Mouse (Mus musculus) forebrain, embryonic 10.5 days (tissue): Measurements from ENCODE around the gene Txndc2. TPM values are rescaled to one million over a fixed set of nuclear protein-coding genes. Genes with fewer than 3 reads are reported as not detected.
A peak's percentile ranks its signal among the peaks of the same experiment; 100 is the strongest.
"Not testable (repeated sequence)": the region's sequence is repeated elsewhere in the genome, so short reads cannot be mapped to it uniquely, and the experiment has no call there.

Experiments used
- DNase-seq: peaks from one replicate; pipeline ENCODE4 v3.0.0-alpha.2; 2017; ENCODE audit warnings: low spot score; ENCODE audit errors: extremely low spot score
- H3K27ac ChIP-seq: fragments of 300-500 bp; sonication (generic); 2 replicates; pipeline ENCODE4 v1.5.1; 2016; ENCODE audit warnings: mild to moderate bottlenecking
- H3K27me3 ChIP-seq: fragments of 300-500 bp; sonication (generic); 2 replicates; pipeline ENCODE4 v1.6.1; 2016; ENCODE audit warnings: mild to moderate bottlenecking; ENCODE audit not compliant: poor library complexity, severe bottlenecking
- H3K36me3 ChIP-seq: fragments of 300-500 bp; sonication (generic); replicated peaks from 2 replicates; pipeline ENCODE4 v1.6.1; 2016; ENCODE audit warnings: mild to moderate bottlenecking, moderate library complexity
- H3K4me1 ChIP-seq: fragments of 300-500 bp; sonication (generic); 2 replicates; pipeline ENCODE4 v1.6.1; 2016
- H3K4me3 ChIP-seq: fragments of 300-500 bp; sonication (generic); 2 replicates; pipeline ENCODE4 v1.5.1; 2016; ENCODE audit warnings: mild to moderate bottlenecking, moderate library complexity
- H3K9me3 ChIP-seq: fragments of 300-500 bp; sonication (generic); 2 replicates; pipeline ENCODE4 v1.6.1; 2016; ENCODE audit warnings: mild to moderate bottlenecking, moderate library complexity
- WGBS: fragments of 180-500 bp; shearing (Covaris S2); methylation state at CpG from one replicate; pipeline ENCODE4 v1.1.7; 2016; 5-methylcytosine and 5-hydroxymethylcytosine counted together
- polyA plus RNA-seq: library from polyadenylated mRNA; unstranded; fragments of >200 nt; fragmentation: Nextera tagmentation; extraction: Ambion mirVana; gene quantifications from 2 replicates; pipeline ENCODE4 v1.2.1, GENCODE M21; 2016

The Txndc2 gene
- polyA plus RNA-seq, 1 experiment from 2014 or later, result not detected

DNA sequence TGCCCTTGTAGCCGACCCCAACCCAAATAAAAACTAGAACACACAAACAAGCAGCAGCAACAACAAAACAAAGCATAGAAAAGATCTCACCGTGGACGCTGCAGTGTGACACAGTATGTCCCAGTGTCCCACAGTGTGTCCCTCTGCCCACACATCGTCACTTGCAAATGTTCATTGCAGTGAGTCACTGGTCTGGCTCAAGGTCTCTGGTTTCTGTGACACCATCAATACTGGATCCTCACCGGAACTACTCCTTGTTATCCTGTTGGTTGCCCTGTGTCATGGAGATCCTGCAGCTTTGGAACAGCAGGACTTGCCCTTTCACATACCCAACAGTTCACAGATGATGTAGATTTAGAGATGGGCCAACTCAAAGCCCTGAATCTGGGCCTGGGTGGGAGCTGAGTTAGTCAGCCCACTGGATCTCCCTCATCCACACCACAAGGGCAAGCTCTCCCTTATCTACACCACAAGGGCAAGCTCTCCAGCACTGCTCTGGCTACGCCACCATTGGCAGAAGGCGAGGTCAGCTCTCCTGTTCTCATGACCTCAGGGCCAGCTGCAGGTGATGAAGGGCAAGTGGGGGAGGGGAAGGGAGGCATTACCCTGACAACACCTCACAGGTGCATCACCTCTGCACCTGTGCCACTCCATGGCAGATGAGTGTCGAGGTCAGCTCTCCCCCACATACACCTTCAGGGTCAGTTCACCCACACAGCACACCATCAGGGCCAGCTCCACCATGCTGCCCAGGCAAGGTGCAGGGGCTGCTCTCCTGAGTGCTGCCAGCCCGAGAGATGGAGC is 6.6 kb upstream of the Txndc2 start:
- H3K27ac ChIP-seq, result no peak overlapping the region
- H3K9me3 ChIP-seq, result no peaks in the 10 kb centered on the region
- 85% methylated on average over 9 of the region's 9 CpGs for WGBS
- peaks cover 17% of the 10 kb centered on the region for H3K4me1 ChIP-seq
- no peaks in the 10 kb centered on the region for H3K27me3 ChIP-seq
- H3K36me3 ChIP-seq, result peaks cover 20% of the 10 kb centered on the region
- no peak for DNase-seq
- no peak overlapping the region for H3K4me3 ChIP-seq

DNA sequence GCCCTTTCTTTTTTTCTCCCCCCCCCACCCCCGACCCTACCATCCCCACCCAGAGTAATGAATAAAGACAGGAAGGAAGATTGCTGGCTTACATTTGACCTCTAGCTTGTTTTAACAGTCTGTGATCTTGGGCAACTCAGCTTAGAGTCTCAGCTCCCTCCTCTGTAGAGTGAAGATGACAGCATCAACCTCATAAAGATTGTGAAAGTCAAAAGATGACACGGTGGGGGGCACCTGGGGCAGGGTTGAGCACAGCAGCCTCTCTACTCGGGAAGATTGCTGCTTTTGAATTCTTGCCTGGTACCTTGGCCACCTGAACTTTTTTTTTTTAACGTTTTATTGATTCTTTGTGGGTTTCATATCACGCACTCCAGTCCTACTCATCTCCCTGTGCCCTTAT is 6.0 kb upstream of the Txndc2 start:
- peaks cover 15% of the 10 kb centered on the region for H3K36me3 ChIP-seq
- 69% methylated on average over 5 of the region's 5 CpGs for WGBS
- H3K4me3 ChIP-seq, result no peak overlapping the region
- H3K27me3 ChIP-seq, result no peaks in the 10 kb centered on the region
- DNase-seq, result no peak
- H3K9me3 ChIP-seq, result no peaks in the 10 kb centered on the region
- peaks cover 24% of the 10 kb centered on the region for H3K4me1 ChIP-seq
- H3K27ac ChIP-seq, result no peak overlapping the region

GRCm38 (mm10) chr17:65647226-65647625 is 5.3 kb upstream of the Txndc2 start:
- peaks cover 31% of the 10 kb centered on the region for H3K4me1 ChIP-seq
- H3K27me3 ChIP-seq, result no peaks in the 10 kb centered on the region
- no peak overlapping the region for H3K27ac ChIP-seq
- H3K36me3 ChIP-seq, result peaks cover 10% of the 10 kb centered on the region
- no peak overlapping the region for H3K4me3 ChIP-seq
- WGBS, result 82% methylated on average over 6 of the region's 6 CpGs
- DNase-seq, result no peak
- H3K9me3 ChIP-seq, result no peaks in the 10 kb centered on the region

- no peaks in the 10 kb centered on the region for H3K36me3 ChIP-seq
- H3K27ac ChIP-seq, result peak overlapping the region; percentile 58; the same call in 1 of the 2 replicates
- H3K9me3 ChIP-seq, result no peaks in the 10 kb centered on the region
- no peak overlapping the region for H3K4me3 ChIP-seq
- no peaks in the 10 kb centered on the region for H3K27me3 ChIP-seq
- DNase-seq, result no peak
- WGBS, result 83% methylated on average over 5 of the region's 5 CpGs
- H3K4me1 ChIP-seq, result peaks cover 31% of the 10 kb centered on the region
Measured at GRCm38 (mm10) chr17:65643579-65643978, 1.6 kb upstream of the Txndc2 start.

DNA sequence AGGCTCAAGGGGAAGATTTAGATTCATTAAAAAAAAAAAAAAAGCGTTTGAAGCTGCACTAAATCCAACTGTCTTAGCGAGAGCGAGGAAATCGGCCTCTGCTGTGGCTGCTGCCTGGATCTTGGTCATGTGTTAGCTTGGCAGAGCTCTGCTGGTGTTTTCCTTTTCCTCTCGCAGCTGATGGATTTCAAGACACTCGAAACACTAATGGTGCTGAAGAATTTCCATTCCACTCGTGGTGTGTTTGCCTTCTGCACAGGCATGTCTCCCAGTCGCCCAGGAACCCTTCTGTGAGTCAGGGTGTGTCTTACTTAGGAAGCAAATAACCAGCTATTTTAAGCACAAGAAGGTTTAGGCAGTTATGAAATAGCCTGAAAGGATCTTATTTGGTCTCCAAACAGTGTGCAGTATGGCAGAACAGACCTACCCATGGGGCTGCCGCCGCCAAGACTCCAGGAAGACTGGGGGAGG is 1.1 kb upstream of the Txndc2 start:
- 37% methylated on average over 10 of the region's 10 CpGs for WGBS
- no peaks in the 10 kb centered on the region for H3K36me3 ChIP-seq
- H3K27ac ChIP-seq, result peak overlapping the region; percentile 58; the same call in 1 of the 2 replicates
- H3K9me3 ChIP-seq, result no peaks in the 10 kb centered on the region
- DNase-seq, result no peak
- H3K4me1 ChIP-seq, result peaks cover 27% of the 10 kb centered on the region
- no peaks in the 10 kb centered on the region for H3K27me3 ChIP-seq
- H3K4me3 ChIP-seq, result no peak overlapping the region

DNA sequence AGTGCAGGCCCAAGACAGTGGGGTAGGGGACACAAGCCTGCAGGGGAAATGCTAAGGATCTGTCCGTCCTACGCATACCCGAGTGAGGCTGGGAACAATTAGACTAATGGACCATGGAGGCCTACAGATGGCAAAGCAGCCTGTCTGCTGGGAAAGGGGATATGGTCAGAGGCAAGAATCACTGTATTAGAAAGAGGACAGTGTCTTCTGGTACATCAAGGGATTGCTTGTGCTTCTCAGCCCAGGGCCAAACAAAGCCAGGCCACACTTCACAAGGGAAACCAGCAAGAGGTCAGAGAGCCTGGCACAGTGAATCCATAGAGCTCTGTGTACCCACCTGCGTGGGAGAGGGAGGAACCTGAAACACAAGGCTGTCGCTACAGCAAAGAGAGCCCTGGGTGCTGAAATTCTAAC is 617 bp upstream of the Txndc2 start:
- Histone ChIP-seq H3K27ac (peak overlapping the region; percentile 58; the same call in 1 of the 2 replicates), H3K27me3 (no peaks in the 10 kb centered on the region), H3K4me1 (peaks cover 22% of the 10 kb centered on the region), H3K36me3 (no peaks in the 10 kb centered on the region), H3K4me3 (no peak overlapping the region), H3K9me3 (no peaks in the 10 kb centered on the region)
- 22% methylated on average over 5 of the region's 5 CpGs for WGBS
- peak; percentile 18 for DNase-seq

- no peaks in the 10 kb centered on the region for H3K27me3 ChIP-seq
- no peaks in the 10 kb centered on the region for H3K36me3 ChIP-seq
- H3K9me3 ChIP-seq, result no peaks in the 10 kb centered on the region
- no peak overlapping the region for H3K27ac ChIP-seq
- 83% methylated on average over 1 of the region's 1 CpGs for WGBS
- peaks cover 19% of the 10 kb centered on the region for H3K4me1 ChIP-seq
- H3K4me3 ChIP-seq, result no peak overlapping the region
- no peak for DNase-seq
Measured at GRCm38 (mm10) chr17:65639144-65639543, 2.8 kb downstream of the Txndc2 start.

DNA sequence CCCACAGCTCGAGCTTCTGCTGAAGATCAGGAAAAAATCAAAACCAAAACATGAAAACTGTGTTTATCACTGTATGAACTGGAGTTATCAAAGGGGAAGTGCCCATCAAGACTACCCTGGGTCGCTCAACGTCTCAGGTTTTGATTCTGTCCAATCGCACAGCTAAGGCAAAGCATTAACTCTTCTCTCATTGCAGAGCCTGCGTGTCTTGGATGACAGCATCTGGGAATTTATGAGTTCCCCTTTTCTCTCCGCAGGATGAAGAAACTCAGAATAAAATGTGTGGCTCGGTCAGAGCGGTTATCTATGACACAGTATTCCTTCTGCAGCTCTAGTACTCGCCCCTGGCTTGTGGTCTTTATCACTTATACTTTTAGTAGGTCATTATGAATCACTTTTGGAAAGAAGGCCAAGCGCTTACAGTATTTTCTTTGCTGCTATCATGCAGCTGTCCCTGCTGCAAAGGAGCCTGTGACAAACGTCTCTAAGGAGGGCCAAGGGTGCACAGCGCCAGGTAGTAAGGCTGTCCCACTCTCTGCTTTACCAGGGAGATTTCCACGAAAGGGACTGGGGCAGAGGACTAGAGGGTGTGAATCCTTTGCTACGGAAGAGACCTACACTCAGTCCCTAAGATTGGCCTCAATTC is 6.1 kb downstream of the Txndc2 start:
- Histone ChIP-seq H3K27ac (no peak overlapping the region), H3K9me3 (no peaks in the 10 kb centered on the region), H3K27me3 (no peaks in the 10 kb centered on the region), H3K4me3 (no peak overlapping the region), H3K4me1 (no peaks in the 10 kb centered on the region), H3K36me3 (no peaks in the 10 kb centered on the region)
- no peak for DNase-seq
- WGBS, result 88% methylated on average over 14 of the region's 14 CpGs

DNA sequence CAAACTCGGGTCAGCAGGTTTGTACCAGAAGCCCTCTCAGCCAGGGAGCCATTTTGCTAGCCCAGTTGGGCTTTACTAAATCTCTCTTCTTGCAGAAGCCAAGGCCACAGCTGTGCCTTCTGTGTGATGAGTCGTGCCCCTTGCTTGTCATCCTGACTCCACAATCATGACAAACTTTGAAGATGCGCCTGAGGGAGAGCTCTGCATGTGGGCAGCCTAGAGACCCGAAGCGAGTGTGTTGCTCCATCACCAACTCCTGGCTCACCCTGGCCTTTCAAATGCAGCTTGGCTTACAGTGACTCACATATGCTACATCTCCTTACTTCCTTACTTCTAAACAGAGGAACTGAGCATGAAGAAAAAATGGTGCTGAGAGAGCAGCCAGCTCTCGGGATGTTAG is 12.0 kb downstream of the Txndc2 start:
- no peaks in the 10 kb centered on the region for H3K36me3 ChIP-seq

GRCm38 (mm10) chr17:65628823-65629532 is 13.0 kb downstream of the Txndc2 start:
- not testable (repeated sequence) for H3K36me3 ChIP-seq, H3K4me1 ChIP-seq, H3K27me3 ChIP-seq, DNase-seq, H3K27ac ChIP-seq, H3K4me3 ChIP-seq, H3K9me3 ChIP-seq
- WGBS, result 90% methylated on average over 13 of the region's 13 CpGs

More for the DNA sequence above, 12.0 kb downstream of the Txndc2 start:
- no peak overlapping the region for H3K4me3 ChIP-seq
- DNase-seq, result no peak
- WGBS, result 84% methylated on average over 6 of the region's 6 CpGs
- no peak overlapping the region for H3K27ac ChIP-seq
- H3K27me3 ChIP-seq, result no peaks in the 10 kb centered on the region
- H3K4me1 ChIP-seq, result no peaks in the 10 kb centered on the region
- H3K9me3 ChIP-seq, result no peaks in the 10 kb centered on the region

GRCm38 (mm10) chr17:65626301-65626700 is 15.7 kb downstream of the Txndc2 start:
- Histone ChIP-seq H3K36me3 (no peaks in the 10 kb centered on the region), H3K27me3 (no peaks in the 10 kb centered on the region), H3K9me3 (peaks cover 5% of the 10 kb centered on the region; the same call in 1 of the 2 replicates), H3K27ac (no peak overlapping the region), H3K4me1 (no peaks in the 10 kb centered on the region), H3K4me3 (no peak overlapping the region)
- no peak for DNase-seq
- 93% methylated on average over 6 of the region's 6 CpGs for WGBS

DNA sequence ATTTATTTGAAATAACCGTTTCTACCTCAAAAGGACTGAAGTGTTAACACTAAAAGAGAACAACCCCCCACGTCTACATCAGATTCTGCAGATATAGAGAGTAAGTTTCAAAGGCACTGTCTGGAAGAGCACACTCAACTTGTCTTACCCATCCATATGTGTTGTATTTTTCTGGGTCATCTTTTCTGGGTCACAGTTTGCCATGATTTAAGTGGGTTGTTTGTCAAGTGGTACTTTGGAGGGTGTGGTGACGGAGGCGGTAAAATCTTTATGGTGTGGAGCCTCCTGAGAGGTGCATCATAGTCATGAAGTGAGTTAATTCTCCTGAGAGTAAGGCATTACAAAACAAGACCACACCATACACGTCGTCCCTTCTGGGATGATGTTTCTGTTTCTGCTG is 16.4 kb downstream of the Txndc2 start:
- no peak overlapping the region for H3K4me3 ChIP-seq
- no peak overlapping the region for H3K27ac ChIP-seq
- DNase-seq, result no peak
- no peaks in the 10 kb centered on the region for H3K4me1 ChIP-seq
- H3K27me3 ChIP-seq, result no peaks in the 10 kb centered on the region
- no peaks in the 10 kb centered on the region for H3K36me3 ChIP-seq
- WGBS, result 89% methylated on average over 6 of the region's 6 CpGs
- peaks cover 5% of the 10 kb centered on the region; the same call in 1 of the 2 replicates for H3K9me3 ChIP-seq

DNA sequence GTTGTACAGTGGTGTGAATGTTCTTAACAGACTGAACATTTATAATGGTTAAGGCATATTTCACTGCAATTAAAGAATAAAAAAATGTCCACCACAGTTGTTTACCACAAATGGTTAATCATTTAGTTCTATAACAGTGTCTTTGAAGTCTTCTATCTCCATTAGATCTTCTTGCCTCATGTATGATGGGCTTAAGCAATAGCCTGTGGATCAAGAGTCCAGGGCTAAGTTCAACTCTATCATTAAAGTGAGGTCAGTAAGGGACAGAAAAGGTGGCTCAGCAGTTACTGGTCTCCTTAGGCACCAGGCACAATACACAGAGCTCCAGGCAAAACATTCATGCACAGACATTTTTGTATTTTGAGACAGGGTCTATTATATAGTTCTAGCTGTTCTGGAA is 18.8 kb downstream of the Txndc2 start:
- H3K9me3 ChIP-seq, result peaks cover 5% of the 10 kb centered on the region; the same call in 1 of the 2 replicates
- H3K36me3 ChIP-seq, result no peaks in the 10 kb centered on the region
- no peaks in the 10 kb centered on the region for H3K27me3 ChIP-seq
- no peak for DNase-seq
- no peak overlapping the region for H3K4me3 ChIP-seq
- no peak overlapping the region for H3K27ac ChIP-seq
- no peaks in the 10 kb centered on the region for H3K4me1 ChIP-seq
